10 mouse cellular contexts compared by ENCODE assay signal in genomic region chr2:129056597-129056996, GRCm38 (mm10). TPM values are rescaled to one million over a fixed set of nuclear protein-coding genes. Genes with fewer than 3 reads are reported as not detected.
A peak's percentile ranks its signal among the peaks of the same experiment; 100 is the strongest.
DNase-seq lines count a peak whose midpoint lies in the region; ATAC-seq and TF ChIP-seq lines count a peak whose summit lies in the region.
"Had no signal": no experiment of that assay in that cellular context is flagged by ENCODE, and none has a peak within 500 bp of the region (broad histone marks: within the 10 kb centered on the region; RNA-seq: fewer than 3 reads in every experiment).

No protein-coding gene starts in this region.

- WGBS in hindbrain, postnatal 0 days, result 47% methylated on average over 9 of the region's 9 CpGs
- WGBS in hindbrain, embryonic 13.5 days, result 40% methylated on average over 9 of the region's 9 CpGs

- H3K36me3 ChIP-seq in hindbrain, postnatal 0 days (ENCODE audit: insufficient read depth, low read length), result no peaks in the 10 kb centered on the region
- no peaks in the 10 kb centered on the region for H3K36me3 ChIP-seq in hindbrain, embryonic 13.5 days
- H3K36me3 ChIP-seq: embryonic facial prominence, embryonic 12.5 days; neural tube, embryonic 12.5 days had no signal

- H3K9me3 ChIP-seq in hindbrain, postnatal 0 days (ENCODE audit: low read length), result no peaks in the 10 kb centered on the region
- 0 out of 2 replicates have a peak, but pooled peaks cover 2% of the 10 kb centered on the region for H3K9me3 ChIP-seq in hindbrain, embryonic 13.5 days

- H3K4me3 ChIP-seq in hindbrain, postnatal 0 days (ENCODE audit: low read length), result no peak overlapping the region
- no peak overlapping the region for H3K4me3 ChIP-seq in hindbrain, embryonic 13.5 days
- H3K4me3 ChIP-seq: embryonic facial prominence, embryonic 12.5 days; neural tube, embryonic 12.5 days had no signal

- H3K9ac ChIP-seq in hindbrain, postnatal 0 days (replicated peaks; ENCODE audit: low read length), result no peak overlapping the region
- no peak overlapping the region for H3K9ac ChIP-seq in hindbrain, embryonic 13.5 days
- H3K9ac ChIP-seq: embryonic facial prominence, embryonic 12.5 days; neural tube, embryonic 12.5 days had no signal

- DNase-seq in hindbrain, postnatal 0 days (ENCODE audit: low spot score), result peak; percentile 19
- DNase-seq in CD4-positive helper T cell, adult 2 months (ENCODE audit: low read depth, low spot score), result peak; percentile 17
- DNase-seq in R1 (ENCODE audit: low read depth, low spot score), result peak; percentile 98
- peak; percentile 38 for DNase-seq in lung, postnatal 14 days
- DNase-seq in frontal cortex, postnatal 25 days (ENCODE audit: low spot score in 2 of 2), result no peak
- no peak for DNase-seq in right cerebral cortex, postnatal 36 days (ENCODE audit: low spot score in 2 of 2)
- no peak for DNase-seq in cerebellum, adult 9-11 months

- no peaks in the 10 kb centered on the region for H3K4me1 ChIP-seq in hindbrain, postnatal 0 days (ENCODE audit: insufficient read depth, low read length)
- no peaks in the 10 kb centered on the region for H3K4me1 ChIP-seq in hindbrain, embryonic 13.5 days (replicated peaks)
- H3K4me1 ChIP-seq: embryonic facial prominence, embryonic 12.5 days; neural tube, embryonic 12.5 days had no signal

- no peak for ATAC-seq in hindbrain, postnatal 0 days
- no peak for ATAC-seq in hindbrain, embryonic 13.5 days (ENCODE audit: low FRiP score)

- TF ChIP-seq CTCF in hindbrain, postnatal 0 days (IDR thresholded peaks at IDR 0.05; ENCODE audit: low read depth), result peak; percentile 51

- H3K27ac ChIP-seq in hindbrain, postnatal 0 days, result no peak overlapping the region
- no peak overlapping the region for H3K27ac ChIP-seq in hindbrain, embryonic 13.5 days
- H3K27ac ChIP-seq: embryonic facial prominence, embryonic 12.5 days; neural tube, embryonic 12.5 days had no signal

- H3K4me2 ChIP-seq in hindbrain, postnatal 0 days (ENCODE audit: low read depth, low read length), result no peak overlapping the region
- H3K4me2 ChIP-seq in hindbrain, embryonic 13.5 days, result no peak overlapping the region
- H3K4me2 ChIP-seq: embryonic facial prominence, embryonic 12.5 days; neural tube, embryonic 12.5 days had no signal

- no peaks in the 10 kb centered on the region for H3K27me3 ChIP-seq in hindbrain, postnatal 0 days (ENCODE audit: insufficient read depth, low read length)
- no peaks in the 10 kb centered on the region for H3K27me3 ChIP-seq in hindbrain, embryonic 13.5 days
- H3K27me3 ChIP-seq: embryonic facial prominence, embryonic 12.5 days; neural tube, embryonic 12.5 days had no signal

RNA-seq across cellular contexts. Expression of gene Vinac1, which starts 8.6 kb away (rescaled TPM):
- total RNA-seq in hindbrain, postnatal 0 days (2014; rRNA removed), result 1.5 TPM in 2 replicates
- polyA plus RNA-seq in hindbrain, postnatal 0 days (2015; fragmentation: Nextera tagmentation; extraction: Ambion mirVana), result 0.71 and 0.86 TPM in 2 replicates
- 0.67 and 0.77 TPM in 2 replicates for polyA plus RNA-seq in hindbrain, embryonic 13.5 days (2015; fragmentation: Nextera tagmentation; extraction: Ambion mirVana)

RNA-seq across cellular contexts. Expression of gene Ttl, which starts 9.1 kb away (rescaled TPM):
- total RNA-seq in hindbrain, postnatal 0 days (2014; rRNA removed), result 57.7 and 60.9 TPM in 2 replicates
- 34.1 and 35.9 TPM in 2 replicates for polyA plus RNA-seq in hindbrain, postnatal 0 days (2015; fragmentation: Nextera tagmentation; extraction: Ambion mirVana)
- polyA plus RNA-seq in hindbrain, embryonic 13.5 days (2015; fragmentation: Nextera tagmentation; extraction: Ambion mirVana), result 33.0 and 33.8 TPM in 2 replicates

RNA-seq across cellular contexts. Expression of gene Polr1b, which starts 44.2 kb away (rescaled TPM):
- 20.9 and 21.8 TPM in 2 replicates for total RNA-seq in hindbrain, postnatal 0 days (2014; rRNA removed)
- 10.5 and 11.3 TPM in 2 replicates for polyA plus RNA-seq in hindbrain, postnatal 0 days (2015; fragmentation: Nextera tagmentation; extraction: Ambion mirVana)
- 15.4 and 19.3 TPM in 2 replicates for polyA plus RNA-seq in hindbrain, embryonic 13.5 days (2015; fragmentation: Nextera tagmentation; extraction: Ambion mirVana)

Comparison
In these comparisons a context has a peak if more than half of its experiments do, and no peak if none do; other contexts are left out.
1. DNase-seq: peak in hindbrain, postnatal 0 days (single experiment), CD4-positive helper T cell, adult 2 months (single experiment), R1 (single experiment) and lung, postnatal 14 days (single experiment); none in frontal cortex, postnatal 25 days (0 of 2), right cerebral cortex, postnatal 36 days (0 of 2) and cerebellum, adult 9-11 months (single experiment).